Mouse (Mus musculus) adrenal gland (tissue): ENCODE measurements around the gene Pde5a.

Experiments
- intact Hi-C: fragments of 180-260 bp; cut with DNase I; formaldehyde crosslinking; loops from one replicate; pipeline ENCODE4 v1.15.1; 2025

Gene Pde5a

GRCm38 (mm10) chr3:122837639-122838038 is 108.9 kb downstream of the Pde5a start:
- intact Hi-C loops = no loop called here

GRCm38 (mm10) chr3:122848410-122849034 is 119.8 kb downstream of the Pde5a start:
- intact Hi-C loops = no loop called here

GRCm38 (mm10) chr3:122855149-122855548 is 126.4 kb downstream of the Pde5a start:
- intact Hi-C loops = no loop called here

GRCm38 (mm10) chr3:122859829-122860228 is 131.1 kb downstream of the Pde5a start:
- intact Hi-C loops = loop anchor here (10.0 kb wide), 1 partner anchor 285 kb away; no protein-coding TSS in a partner anchor

GRCm38 (mm10) chr3:122860573-122861498 is 132.1 kb downstream of the Pde5a start:
- intact Hi-C loops = loop anchor here (10.0 kb wide), 1 partner anchor 284 kb away; no protein-coding TSS in a partner anchor

GRCm38 (mm10) chr3:122865092-122865491 is 136.3 kb downstream of the Pde5a start:
- intact Hi-C loops = loop anchor here (10.0 kb wide), 1 partner anchor 280 kb away; no protein-coding TSS in a partner anchor

DNA sequence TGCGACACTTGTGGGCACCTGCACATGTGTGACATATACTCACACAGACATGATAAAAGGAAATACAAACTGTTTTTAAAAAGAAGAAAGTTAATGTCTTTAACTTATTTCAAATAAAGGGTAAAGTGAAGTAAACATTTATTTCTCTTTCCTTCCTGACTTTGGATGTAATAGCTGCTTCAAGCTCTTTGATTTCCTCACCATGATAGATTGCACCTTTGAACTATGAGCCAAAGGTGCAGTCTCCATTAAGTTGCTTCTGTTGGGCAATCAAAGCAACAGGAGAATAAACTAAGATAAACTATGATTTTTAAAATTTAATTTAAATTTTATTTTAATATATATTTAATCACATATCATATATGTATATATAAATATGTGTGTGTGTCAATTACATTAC is 139.5 kb downstream of the Pde5a start:
- intact Hi-C loops = loop anchor here (10.0 kb wide), 1 partner anchor 277 kb away; no protein-coding TSS in a partner anchor

- intact Hi-C loops = no loop called here
These were observed 142.8 kb downstream of the Pde5a start for GRCm38 (mm10) chr3:122871596-122871995.

DNA sequence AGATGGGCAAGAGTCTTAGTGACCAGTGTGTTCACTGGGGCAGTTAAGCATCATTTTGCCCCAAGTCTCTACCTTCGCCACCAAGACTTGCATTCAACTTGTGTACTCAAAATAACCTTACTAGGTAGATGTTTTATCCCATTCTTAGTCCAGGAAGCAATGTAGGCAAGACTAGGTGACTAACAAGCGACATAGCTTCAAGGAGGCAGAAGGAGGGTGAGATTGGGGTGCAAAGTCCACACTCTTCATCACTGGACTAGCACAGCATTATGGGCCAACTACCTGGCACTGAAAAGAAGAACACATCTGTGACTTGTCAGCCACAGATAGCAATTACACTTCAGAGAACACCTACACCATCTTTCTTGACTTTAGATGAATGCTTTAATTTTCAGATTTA is 148.1 kb downstream of the Pde5a start:
- intact Hi-C loops = no loop called here

- intact Hi-C loops = no loop called here
These were observed 148.8 kb downstream of the Pde5a start for GRCm38 (mm10) chr3:122877543-122877942.

GRCm38 (mm10) chr3:122878705-122879315 is 150.1 kb downstream of the Pde5a start:
- intact Hi-C loops = no loop called here

DNA sequence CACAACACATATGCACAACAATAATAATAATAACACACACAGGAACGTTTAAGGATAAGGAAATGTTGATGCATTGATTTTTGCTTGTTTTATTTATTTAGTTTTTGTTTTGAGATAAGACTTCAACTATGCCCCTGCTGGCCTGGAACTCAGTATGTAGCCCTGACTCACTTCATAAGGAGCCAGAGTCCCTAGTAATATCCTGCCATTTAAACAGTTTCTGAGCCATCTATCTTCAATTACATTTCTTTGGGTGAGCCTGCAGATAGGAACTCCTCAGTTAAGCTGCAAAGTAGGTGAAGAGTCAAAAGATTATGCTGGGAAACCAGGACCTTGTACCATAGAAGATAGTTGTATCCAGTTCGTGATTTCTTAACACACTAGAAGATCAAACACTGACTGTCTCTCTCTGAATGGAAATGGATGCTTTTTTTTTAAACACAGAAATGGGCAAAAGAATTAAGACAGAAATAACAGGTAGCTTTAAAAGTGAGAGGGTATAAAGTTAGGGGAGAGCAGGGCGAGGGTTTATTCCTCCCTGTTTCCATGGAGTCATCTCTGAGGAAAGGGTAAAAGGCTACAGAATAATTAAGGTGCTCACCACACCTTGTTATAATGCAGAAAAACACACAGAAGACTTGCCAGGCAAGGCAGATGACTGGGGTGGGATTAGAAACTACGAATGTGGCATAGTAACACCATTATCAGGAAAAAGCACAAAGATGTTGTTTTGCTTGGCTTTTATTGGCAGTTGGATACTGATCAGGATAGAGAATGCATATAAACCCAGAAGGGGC is 159.0 kb downstream of the Pde5a start:
- intact Hi-C loops = no loop called here

DNA sequence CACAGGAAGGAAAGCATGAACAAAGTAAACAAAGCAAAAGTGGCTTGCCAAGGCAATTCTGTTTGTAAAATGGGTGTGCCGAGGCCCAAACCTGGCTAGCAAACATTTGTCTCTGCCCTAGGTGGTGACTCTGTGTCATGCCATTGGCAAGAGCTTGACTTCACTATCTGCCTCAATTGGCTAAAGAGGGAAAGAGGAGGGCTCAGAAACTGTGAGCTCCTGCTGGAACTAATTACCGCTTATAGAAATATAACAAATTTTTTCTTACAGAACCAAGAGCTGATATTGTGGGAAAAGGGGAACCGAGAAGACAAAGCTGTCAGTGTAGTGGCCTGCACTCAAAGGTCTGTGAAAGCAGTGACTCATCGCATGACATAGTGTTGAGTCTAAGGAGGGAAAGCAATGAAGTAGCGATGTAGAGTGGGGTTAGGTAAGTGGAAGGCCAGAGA is 159.6 kb downstream of the Pde5a start:
- intact Hi-C loops = no loop called here

DNA sequence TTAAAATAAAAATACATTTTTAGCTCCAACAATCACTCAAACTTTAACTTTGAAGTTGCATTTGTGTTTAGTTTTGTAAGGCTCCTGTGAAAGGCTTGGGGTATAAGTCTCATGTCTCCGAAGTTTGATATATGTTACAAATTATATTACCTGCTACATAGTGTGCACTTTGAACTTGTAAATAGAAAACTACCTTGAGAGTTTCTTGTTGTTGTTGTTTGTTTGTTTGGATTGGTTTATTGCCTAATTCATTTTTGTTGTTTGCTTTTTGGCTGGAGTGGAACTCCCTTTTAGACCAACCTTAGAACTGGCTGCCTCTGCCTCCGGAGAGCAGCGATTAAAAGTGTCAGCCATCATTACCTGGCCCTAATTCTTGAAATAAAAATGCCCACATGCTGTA is 166.0 kb downstream of the Pde5a start, which contains the start of gene Fabp2:
Gene Fabp2, plus strand, starts transcription at position 301 of the 400 bp plus-strand sequence.
- intact Hi-C loops = no loop called here

DNA sequence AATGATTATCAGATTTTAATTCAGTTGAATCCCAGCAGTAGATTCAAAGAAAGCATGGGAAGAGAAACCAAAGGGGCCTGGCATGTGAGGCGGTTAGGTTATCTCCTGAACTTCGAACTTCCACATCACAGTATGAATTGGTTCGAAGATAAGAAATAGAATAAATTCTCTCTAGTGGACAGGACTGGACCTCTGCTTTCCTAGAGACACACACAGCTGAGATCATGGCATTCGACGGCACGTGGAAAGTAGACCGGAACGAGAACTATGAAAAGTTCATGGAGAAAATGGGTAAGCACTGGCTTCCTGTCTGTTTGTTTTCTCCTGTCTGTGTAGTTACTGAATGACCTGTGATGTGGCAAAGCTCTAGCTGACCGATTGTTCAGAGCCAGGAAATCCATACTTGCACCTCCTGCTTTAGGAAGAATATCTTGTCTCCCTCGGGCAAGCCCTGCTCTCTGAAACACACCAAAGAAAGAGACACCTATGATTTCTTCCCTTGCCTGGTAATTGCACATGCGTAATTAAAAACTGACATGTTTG is 166.5 kb downstream of the Pde5a start:
- intact Hi-C loops = no loop called here

GRCm38 (mm10) chr3:122898254-122898653 is 169.5 kb downstream of the Pde5a start:
- intact Hi-C loops = no loop called here

DNA sequence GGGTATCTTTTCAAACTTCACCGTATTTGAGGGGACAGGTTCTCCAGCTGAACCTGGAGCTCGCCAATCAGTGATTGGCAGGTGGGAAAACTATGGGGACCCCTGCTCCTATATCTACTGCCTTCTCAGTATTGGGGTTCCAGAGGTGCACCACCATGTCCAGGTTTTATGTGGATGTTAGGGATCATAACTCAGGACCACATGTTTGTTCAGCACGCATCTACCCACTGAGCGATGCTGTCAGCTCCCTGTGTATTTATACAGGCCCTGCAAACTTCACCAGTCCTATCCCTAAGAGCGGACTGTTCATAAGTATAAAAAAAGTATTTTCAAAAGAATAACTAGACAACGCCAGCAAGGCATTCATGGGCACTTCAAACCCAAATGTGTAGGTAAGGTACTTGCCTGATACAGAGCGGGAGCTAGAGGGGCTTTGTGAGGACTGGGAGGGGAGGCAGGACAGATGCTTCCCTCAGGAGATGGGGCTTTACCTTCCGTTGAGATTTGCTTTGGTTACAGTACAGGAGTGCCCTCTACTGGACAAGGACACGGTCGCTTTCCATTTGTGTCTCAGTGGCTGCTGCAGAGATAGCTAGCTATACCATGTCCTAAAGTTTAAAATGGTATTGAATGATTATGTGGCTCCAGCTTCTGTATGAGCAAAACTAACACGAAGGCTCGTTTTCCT is 175.1 kb downstream of the Pde5a start:
- intact Hi-C loops = loop anchor here (5.0 kb wide), 1 partner anchor 257 kb away; no protein-coding TSS in a partner anchor

DNA sequence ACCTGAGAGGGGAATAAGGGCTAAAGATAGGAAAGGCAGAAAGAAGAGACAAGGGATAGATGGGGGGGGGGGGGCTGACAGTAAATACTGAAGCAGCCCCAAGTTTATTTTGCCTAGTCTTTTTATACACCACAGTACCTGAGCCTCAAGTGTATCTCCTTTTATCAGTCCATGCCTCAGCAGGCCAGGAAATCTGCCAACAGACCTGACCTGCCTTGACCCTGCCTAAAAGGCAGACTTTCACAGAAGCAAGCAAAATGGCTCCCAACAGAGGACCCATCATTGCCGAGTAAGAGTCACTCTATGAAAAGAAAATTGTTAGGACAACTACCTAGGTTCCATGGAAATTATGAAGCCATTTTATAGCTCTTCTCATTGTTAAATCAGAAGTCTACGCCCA is 179.1 kb downstream of the Pde5a start:
- intact Hi-C loops = no loop called here
